Mouse (Mus musculus) spleen, adult 2 months (tissue): ENCODE measurements at regions not wholly inside any gene's neighbourhood (a gene's known extent, or its start where the extent isn't known, plus 50 kb on each side); places are given as distances from the start of the nearest gene placed in this dataset.

ENCODE experiments used
- CTCF ChIP-seq: fragments of 200-500 bp; IDR thresholded peaks from 2 replicates; pipeline ENCODE4 v1.5.1; 2011; ENCODE audit warnings: mild to moderate bottlenecking, inconsistent platforms; ENCODE audit not compliant: insufficient read depth, insufficient read length, insufficient replicate concordance; ENCODE audit errors: extremely low read depth
- POLR2A ChIP-seq: fragments of 200-500 bp; IDR thresholded peaks from 2 replicates; pipeline ENCODE4 v1.6.1; 2011; ENCODE audit warnings: low read depth, low read length, inconsistent platforms

DNA sequence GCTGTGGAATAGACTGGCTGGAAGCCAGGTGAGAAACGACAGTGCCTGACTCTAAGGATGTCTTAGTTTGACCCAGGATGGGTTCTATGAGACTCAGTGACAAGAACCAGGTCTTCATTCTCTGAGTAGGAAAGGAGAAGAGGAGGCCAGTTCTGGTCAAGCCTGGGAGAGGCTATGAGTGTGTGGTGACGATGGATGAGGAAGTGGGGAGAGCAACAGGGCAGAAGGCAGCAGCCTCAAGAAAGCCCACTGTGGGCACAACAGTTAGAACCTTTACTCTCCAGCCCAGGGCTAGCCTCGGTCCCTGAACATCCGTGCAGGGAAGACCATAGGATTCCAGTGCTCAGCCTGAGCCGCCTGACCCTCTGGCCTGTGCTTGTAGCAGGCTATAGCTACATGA is 147.9 kb upstream of the Rybp start:
- TF ChIP-seq POLR2A (no peak), CTCF (no peak)
